Mouse (Mus musculus) left cerebral cortex, postnatal 25 days (tissue): ENCODE measurements around the gene Rimbp3. TPM values are rescaled to one million over a fixed set of nuclear protein-coding genes. Genes with fewer than 3 reads are reported as not detected.
"Not testable (repeated sequence)": the region's sequence is repeated elsewhere in the genome, so short reads cannot be mapped to it uniquely, and the experiment has no call there.

Source experiments
- DNase-seq, 2 experiments: peaks; one replicate each; pipeline ENCODE4 v3.0.0; 2022; ENCODE audit warnings: low spot score in 2 of 2, mixed read lengths in 1 of 2
- intact Hi-C: fragments of 180-260 bp; cut with DNase I; formaldehyde crosslinking; loops from one replicate; pipeline ENCODE4 v1.15.1; 2025
- total RNA-seq, 2 experiments: library from RNA; stranded (reverse); gene quantifications; 2 replicates each; pipeline ENCODE4 v1.2.3; 2021

Rimbp3 gene
- total RNA-seq, 2 experiments from 2014 or later, result 1.1 to 2.3 TPM

DNA sequence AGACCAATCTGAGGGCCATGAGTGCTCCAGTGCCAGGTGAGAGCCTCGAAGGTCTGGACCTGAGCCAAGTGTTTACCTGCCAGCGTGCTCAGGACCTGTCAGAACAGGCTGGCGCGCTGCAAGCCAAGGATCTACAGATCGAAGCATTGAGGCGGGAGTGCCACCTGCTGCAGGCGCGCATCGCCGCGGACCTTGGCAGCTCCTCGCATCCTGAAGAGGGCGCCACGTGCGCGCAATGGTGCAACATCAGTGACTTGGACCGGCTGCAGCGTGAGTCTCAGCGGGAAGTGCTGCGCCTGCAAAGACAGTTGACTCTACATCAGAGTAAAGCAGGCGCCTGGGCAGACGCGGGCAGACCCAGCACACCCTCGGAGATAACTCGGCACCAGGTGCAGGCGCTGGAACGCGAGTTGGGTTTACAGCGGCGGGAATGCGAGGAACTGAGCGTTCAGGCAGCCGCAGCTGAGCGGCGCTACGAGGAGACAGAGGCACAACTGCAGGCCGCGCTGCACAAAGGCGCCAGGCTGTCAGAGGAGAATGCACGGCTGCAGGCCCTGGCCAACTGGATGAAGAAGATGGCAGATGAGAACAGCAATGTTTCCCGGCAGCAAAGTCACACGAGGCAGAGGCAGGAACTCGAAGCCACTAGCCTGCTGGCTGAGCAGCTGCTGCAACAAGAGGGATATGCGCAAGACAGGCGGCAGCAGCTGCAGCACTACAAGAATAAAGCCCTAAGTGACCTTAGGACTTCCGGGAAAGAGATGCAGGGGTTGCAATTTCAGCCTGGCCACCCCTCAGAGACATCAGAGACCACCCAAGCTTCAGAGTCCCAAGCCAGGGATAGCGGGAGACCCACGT is 1.8 kb downstream of the Rimbp3 start:
- intact Hi-C loops, result loop anchor here (1.0 to 5.0 kb wide), 3 partner anchors 23 to 78 kb away; partner anchors contain the start of genes Hic2, Sdf2l1 and Tmem191c
- peak; percentile 88 to 89 for DNase-seq

DNA sequence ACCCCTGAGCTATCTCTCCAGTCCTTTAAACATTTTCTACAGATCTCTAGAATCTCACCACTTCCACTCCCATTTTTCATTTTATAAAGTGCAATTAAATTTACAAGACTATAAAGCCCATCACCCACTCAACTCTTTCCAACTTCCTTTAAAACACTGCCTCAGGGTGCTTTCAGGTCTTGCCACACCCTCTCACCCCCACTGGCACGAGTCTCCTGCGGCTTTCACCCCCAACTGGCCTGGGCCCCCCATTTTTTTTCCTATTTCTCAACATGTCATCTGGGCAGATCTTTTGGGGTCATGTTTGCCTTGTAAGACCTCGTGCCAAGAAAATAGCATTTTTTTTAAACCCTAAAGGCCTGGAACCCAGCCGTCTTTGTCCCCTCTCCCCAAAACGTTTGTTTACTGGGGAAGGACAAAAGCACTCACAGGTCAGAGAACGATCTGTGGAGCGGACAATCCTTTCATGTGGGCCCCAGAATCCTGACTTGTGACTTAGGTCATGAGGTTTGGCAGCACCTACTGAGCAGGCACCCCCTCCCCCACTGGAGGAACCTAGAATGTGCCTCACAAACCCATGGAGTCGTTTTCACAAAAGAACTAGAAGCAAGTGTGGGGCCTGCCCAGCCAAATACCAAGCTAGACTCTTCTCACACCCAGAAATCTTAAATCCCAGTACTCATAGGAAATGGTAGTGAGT is 8.7 kb downstream of the Rimbp3 start:
- intact Hi-C loops, result no loop called here

DNA sequence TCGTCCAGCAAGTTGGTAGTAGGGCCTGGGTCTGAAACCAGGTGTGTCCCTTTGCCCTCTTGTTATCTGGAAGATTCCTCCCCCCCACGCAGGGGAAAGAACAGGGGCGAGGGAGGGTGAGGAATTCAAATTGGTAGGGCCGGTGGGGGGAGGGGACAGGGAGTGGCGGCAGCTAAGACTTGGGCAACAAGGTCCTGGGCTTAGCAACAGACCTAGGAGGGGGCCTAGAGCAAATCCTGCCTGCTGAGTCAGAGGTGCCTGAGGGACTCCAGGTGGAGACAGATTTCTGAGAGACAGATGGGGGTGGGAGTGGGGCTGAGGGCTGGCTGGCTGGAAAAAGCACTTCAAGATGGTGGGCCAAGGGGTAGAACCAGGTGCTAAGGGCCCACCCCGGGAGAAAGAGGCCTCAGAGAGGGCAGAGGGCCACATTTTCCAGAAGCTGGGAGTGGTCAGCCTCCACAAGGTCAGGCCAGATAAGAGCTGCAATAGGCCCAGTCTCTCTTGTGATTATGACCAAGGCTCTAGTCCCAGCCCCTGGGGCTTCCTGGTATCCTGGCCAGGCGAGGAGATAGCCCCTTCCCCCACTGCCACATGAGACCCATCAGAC is 11.8 kb downstream of the Rimbp3 start:
- intact Hi-C loops, result no loop called here
- no peak for DNase-seq

More for the DNA sequence above, 8.7 kb downstream of the Rimbp3 start:
- DNase-seq, result no peak

DNA sequence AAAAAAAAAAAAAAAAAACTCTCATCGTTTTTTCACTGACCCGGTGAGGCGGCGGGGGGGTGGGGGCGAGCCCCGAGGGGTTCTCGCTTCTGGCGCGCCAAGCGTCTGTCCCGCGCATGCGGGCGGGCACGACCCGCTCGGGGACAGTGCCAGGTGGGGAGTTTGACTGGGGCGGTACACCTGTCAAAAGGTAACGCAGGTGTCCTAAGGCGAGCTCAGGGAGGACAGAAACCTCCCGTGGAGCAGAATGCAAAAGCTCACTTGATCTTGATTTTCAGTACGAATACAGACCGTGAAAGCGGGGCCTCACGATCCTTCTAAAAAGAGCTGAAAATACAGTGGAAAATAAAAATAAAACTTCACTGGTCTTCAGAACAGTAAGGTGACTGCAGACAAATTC is 13.8 kb downstream of the Rimbp3 start:
- intact Hi-C loops, result no loop called here
- DNase-seq, result peak; percentile 96 to 97

DNA sequence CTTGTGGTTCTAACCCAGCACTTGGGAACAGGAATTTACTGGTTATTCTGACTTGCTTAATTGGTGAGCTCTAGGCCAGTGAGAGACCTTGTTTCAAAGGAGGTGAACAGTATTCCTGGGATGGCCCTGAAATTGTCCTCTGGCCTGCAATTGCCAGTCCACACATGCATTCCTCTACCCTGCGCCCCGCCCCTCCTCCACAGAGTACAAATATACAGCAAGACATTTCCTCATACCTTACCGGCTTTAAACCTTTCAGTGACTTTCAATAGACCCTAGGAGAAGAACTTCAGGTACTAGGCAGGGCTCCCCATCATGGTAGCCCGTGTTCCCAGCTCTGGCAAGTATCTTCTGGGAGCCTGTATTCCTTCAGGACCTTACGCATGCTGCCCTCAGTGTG is 17.2 kb downstream of the Rimbp3 start:
- intact Hi-C loops, result no loop called here
- no peak for DNase-seq

DNA sequence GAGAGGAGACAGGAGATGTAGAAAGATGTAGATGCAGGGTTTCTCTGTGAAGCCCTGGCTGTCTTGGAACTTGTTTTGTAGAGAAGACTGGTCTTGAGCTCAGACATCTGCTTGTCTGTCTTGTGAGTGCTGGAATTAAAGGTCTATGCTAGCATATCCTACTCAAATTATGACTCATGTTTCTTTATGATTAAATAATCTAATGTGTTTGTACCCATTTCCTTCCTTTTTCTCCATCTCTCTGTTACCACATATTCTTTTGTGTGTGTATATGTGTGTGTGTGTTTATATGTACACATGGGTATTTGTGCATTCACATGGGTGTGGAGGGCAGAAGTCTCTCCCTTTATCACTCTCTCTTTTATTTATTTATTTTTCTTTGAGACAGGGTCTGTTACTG is 18.1 kb downstream of the Rimbp3 start:
- intact Hi-C loops, result no loop called here
- DNase-seq, result no peak

DNA sequence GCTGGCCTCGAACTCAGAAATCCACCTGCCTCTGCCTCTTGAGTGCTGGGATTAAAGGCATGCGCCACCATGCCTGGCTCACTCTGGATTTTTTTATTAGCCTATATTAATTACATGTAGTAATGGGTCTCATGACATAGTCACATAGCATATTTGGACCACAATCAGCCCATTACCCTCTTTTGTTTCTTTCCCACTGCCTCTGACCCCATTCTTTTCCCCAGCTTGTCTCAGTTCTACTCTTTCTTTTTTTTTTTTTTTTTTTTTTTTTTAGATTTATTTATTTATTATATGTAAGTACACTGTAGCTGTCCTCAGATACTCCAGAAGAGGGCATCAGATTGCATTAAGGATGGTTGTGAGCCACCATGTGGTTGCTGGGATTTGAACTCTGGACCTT is 23.1 kb downstream of the Rimbp3 start:
- DNase-seq, intact Hi-C loops: not testable (repeated sequence)

DNA sequence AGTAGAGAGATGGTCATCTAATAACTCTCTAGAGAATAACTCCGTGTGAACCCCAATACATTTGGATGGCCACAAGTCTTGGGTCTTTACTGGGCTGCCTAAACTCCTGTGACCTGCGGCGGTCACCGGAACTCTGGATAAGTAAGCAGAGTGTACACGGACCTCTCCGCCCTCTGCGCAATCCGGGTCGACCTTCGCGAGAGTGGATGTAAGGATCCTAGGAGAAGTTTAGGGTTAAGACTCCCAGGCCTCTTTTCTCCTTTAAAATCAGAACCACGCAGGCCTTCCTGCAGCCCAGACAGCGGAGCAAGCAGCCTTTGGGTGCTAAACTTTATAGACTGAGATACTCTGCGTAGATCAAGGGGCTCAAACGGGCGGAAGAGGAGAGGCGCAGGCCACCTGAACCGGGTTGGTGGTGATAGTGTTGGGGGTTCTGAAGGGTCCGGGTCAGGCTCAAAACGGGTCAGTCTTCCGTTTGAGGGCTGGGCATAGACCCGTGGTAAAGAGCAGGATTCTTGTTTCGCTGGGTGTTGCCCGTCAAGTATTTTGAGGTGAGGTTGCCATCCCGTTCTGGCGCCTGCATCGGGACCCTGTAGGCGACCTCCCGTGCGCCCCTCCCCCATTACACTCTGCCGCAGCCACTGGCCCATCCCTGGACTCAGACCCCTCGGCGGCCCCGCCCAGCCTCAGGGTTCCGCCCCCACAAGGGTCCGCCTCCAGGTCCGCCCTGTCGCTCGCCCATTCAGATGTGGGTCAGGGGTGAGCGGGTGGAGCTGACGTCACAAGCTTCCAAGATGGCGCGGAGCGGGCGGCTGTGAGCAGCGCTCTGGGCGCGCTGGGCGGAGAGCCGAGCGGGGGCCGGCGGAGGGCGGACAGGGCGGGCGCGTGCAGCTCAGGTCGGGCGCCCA is 24.6 kb downstream of the Rimbp3 start, which contains the start of gene Hic2:
Gene Hic2 (plus strand): TSS at position 779 of the 908 bp plus-strand sequence.
- intact Hi-C loops, result loop anchor here (1.0 to 2.0 kb wide), 2 partner anchors 22 to 43 kb away; partner anchors contain the start of gene Tmem191c
- peak; percentile 89 to 91 for DNase-seq

DNA sequence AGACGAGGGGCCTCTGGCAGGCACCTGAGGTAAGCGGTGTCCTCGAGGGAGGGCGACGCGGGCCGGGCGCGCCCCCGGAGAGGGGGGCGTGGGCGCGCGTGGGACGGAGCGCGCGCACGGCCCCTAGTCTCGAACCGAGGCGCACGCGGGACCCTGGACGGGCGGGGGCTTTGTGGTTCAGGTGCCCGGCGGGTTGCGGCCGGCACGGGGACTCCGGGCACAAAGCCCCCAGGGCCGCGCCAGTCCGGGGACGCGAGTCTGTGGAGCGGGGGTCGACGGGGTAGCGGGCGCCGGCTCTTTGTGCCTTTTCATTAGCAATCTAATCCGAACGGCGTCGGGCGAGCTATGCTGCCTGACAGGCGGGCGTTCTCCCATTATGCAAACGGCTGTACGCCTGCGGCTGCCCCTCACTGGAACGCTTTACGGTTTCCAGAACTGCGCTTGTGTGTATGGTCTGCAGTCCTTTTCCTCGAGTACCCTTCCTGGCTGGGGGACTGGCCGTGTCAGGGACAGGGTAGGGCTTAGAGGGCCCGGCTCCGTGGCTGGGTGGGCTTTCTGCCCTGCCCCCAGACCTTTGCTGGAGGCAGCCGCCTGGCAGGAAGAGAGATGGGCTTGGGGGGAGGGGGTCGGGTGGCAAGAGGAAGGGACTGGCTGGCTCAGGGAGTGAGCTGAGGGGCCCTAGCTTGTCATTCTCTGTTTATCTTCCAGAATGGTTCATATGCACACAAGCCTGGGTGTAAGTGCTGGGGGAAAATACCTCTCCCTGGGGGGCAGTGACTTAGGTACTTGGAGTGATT is 25.5 kb downstream of the Rimbp3 start:
- peak; percentile 36 to 40 for DNase-seq
- intact Hi-C loops, result loop anchor here (1.0 to 2.0 kb wide), 2 partner anchors 23 to 42 kb away; partner anchors contain the start of gene Tmem191c

DNA sequence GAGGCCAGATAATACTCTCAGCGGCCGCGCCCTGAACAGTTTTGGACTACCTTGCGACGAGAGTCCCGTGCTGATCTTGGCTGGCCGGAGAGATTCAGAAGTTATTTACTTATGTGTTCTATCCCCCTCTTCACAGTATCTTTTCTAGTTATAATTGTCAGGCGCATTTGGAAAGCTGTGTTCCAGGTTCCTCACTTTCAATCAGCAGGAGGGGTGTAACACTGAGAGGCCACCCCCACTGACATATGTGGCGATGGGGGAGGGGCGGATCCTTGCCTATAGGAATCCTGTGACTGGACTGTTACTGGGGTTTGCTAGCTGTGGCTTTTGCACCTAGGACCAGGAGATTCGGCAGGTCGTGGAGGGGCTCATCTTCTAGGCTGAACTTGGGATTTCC is 26.1 kb downstream of the Rimbp3 start:
- DNase-seq, result peak; percentile 50 to 70
- intact Hi-C loops, result no loop called here

DNA sequence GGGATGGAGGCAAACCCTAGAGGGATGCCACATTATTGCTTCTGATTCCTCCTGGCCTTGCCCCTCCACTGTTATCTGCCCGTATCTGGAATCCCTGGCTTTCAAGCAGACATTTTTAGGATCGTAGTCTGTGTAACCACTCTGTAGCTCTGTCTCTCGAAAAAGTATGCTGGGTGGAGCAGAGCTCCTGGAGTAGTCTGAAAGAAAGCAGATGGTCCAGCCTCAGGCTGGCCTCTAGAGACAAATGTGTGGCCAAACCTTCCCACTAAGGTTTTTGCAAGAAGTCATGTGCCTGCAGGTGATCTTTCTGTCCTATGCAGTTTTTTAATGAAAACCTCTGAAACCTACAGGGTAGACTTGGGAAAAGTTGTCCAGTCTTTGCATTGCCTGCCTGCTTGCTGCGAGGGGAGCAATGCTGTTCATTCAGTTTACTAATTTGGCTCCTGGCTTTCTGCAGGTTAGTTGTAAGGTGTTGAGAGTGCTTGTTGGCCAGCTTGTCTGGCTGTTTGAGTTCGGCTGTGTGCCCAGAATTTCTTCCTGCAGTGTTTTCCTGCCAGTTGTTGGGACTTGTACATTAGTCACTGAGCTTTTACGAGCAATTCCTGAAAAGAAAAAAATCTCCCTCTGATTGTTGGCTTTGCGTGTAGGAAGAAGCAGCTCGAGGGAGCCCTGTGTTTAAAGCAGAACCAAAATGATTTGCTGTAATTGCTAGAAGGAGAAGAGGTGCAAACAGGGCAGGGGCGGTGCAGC is 26.7 kb downstream of the Rimbp3 start:
- peak; percentile 32 to 88 for DNase-seq
- intact Hi-C loops, result no loop called here

DNA sequence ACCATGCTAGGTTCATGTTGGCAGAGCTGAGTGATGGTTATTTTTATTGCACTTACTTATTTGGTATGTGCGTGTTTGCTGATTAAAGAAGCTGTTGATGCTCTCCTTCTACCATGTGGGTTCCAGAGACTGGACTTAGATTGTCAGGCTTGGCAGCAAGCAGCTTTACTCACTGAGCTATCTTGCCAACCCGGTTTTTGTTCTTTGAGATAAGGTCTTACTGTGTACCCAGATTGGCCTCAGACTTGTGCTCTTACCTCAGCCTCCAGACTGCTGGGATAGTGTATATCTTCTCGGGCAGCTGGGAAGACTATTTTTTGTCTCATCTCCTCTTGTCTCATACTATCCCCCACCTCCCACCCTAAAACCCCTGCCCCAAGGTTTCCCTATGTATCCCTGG is 29.2 kb downstream of the Rimbp3 start:
- DNase-seq, result no peak
- intact Hi-C loops, result no loop called here

DNA sequence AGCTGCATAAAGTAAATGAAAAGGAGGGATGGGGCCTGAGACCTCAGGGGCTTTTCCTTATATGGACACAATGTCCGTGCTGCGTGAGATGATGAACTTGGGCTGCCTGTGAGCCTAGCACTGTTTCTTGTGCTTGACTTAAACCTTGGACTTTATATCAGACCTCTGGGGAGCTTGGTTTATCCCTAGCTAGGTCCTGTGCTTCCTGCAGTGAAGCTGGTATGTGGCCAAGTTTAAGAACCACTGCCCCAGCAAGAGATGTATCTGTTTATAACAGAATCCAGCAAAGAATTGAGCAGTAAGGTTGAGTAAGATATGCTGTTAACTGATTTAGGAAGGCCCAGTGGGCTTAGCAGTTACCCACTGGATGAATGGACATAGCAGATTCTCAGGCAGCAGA is 31.0 kb downstream of the Rimbp3 start:
- intact Hi-C loops, result no loop called here
- no peak for DNase-seq

DNA sequence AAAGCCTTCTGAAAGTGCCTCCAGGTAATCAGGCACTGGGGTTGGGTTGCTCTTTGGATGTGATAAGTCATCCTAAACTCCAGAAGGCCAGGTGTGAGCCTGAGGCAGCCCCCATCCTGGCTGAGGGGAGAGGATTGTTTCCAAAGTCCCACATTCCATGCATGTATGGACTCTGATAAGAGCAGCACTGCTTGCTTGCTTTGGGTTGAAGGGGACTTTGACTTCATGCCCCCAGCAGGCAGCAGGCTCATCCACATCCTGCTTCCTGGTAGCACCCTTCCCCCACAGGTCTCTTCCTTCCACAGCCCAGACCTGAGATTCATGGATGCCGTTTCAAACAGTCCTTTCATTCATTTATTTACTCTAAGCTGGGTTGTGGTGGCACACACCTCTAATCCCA is 35.3 kb downstream of the Rimbp3 start:
- intact Hi-C loops, result no loop called here

DNA sequence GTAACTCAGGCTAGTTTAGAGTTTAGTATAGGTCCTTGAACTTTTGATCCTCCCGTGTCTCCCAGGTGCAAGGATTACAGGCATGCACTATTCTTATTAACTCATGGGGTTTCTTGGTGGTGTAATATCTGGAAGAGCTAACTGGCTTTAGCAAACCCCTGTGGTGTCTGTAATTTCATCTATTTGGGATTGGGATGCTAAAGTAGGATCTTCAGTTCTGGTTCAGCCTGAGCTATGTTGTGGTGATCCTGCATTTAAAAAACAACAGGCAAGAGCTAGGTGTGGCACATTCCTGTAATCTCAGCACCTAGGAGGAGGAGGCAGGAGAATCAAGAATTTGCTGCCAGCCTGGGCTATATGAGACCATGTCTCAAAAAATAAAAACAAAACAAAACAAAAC is 36.6 kb downstream of the Rimbp3 start:
- DNase-seq, result no peak
- intact Hi-C loops, result no loop called here

More for the DNA sequence above, 35.3 kb downstream of the Rimbp3 start:
- DNase-seq, result no peak

DNA sequence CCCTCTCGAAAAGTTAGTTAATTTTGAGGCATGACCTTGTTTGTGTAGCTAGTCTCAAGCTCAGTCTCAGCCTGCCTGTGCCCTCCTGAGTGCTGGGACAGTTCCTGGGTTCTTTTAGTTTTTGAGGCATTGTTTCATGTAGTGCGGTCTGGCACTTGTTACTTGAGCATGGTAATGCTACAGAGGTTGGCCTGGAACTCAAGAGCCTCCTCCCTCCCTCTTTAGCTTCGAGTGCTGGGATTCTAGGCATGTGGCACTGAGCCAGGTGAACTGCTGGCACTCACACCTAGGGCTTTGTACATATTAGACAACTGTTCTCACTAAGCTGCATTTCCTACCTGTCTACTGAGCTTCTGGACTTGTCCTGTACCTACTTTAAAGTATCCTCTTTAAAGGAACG is 39.3 kb downstream of the Rimbp3 start:
- no peak for DNase-seq
- intact Hi-C loops, result no loop called here

DNA sequence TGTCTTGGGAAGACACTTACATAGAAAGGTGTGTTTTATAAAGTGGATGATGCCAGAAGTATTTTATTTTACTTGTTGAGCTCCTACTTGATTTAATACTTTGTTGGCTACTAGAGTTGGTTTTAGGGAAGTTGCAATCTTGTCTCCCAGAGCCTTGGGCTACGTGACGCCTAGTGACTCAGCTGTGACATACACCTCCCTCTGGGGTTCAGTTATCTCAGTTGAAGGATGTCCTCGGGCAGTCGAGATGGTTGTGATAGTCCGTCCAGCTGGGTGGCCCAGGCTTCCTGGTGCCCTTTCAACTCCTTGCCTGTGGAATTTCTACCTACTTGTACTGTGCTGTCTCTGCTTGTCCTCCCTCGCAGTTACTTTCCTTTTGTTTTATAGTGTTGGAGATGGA is 40.7 kb downstream of the Rimbp3 start:
- DNase-seq, result no peak
- intact Hi-C loops, result no loop called here

DNA sequence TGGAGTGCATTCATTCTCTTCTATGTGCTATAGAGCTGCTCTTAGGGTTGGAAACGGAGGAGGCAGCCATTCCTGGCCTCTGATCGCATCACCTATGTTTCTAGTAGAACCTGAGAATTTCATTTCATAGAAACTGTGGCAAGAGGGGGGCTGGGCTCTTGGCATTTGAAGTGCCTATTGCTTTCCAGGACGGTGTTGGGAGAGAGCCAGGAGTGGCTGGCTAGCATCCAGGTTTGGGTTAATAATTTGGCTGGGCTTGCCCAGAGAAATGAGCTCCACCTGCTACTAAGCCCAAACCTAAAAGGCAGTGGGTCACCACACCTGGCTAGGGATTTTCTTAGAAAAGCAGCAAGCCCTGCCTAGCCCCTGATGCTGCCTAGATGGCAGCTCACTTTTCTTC is 43.1 kb downstream of the Rimbp3 start:
- intact Hi-C loops, result no loop called here
- peak in 1 of 2 experiments; percentile 13 for DNase-seq
